Mouse (Mus musculus): ENCODE measurements around the gene Rwdd2b.

Rwdd2b gene

DNA sequence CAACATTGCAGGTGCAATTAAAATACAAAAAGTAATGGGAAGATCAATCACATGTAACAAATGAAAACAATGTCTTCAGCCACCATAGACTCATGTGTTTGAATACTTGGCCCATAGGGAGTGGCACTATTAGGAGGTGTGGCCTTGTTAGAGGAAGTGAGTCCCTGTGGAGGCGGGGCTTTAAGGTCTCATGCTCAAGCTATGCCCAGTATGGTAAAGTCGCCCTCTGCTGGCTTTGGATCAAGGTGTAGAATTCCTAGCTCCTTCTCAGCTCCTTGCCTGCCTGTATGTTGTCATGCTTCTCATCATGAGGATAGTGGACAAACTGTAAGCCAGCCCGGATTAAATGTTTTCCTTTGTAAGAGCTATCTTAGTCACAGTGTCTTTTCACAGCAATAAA is 35.4 kb downstream of the Rwdd2b start:
- DNase-seq: peak; percentile 62 to 73

DNA sequence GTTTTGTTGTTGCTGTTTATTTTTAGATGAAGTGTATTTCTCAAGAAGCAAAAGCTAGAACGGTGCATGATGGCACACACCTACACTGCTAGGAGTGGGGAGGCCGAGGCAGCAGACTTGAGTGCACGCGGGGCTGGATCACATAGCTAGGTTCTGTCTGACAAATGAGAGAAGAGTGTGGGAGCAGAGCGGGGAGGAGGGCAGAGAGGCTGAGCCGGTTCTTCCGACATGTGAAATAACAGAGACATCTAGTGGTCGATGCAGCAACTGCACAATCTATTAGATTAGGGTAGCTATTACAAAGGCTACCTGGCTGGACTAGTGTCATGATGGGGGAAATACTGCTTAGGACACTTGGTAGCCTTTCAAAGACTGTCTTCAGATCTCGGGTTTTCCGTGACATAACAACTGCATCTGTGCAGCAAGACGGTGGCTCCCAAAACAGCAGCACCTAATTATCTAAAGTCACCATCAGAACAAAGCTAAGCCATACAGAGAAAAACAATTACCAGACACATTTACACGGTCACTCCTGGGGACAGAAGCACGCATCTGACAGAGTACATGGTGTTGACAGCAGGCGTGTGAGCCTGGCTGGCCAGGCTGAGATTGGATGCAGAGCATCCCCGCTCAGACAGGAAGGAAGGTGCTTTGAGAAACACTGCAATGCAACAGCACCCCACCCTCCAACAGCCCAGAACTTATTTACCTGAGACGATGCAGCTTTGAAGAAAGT is 46.4 kb downstream of the Rwdd2b start:
- DNase-seq: peak; percentile 53 to 54

DNA sequence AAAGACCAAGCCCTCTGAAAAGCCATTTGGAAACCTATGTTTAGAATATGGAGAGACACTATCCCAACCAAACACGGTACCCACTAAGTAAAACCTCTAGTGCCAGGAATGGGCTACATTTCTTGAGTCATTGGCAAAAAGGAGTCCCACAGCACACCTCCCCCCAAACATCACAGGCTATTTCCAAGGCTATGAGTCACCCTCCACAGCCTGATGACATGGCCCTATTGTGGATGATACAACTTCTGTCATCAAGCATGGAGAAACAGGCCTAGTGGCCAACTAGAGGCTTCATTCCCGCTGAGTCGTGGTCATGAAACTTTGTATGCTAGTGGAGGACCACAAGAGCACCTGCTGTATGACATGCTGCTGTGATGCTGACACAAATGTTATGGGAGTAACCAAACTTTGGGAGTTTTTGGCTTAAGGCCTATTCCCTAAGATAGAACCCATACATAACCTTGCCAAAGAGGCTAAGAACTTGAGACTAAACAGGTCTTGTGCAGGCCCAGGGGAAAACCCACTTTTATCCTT is 52.9 kb downstream of the Rwdd2b start:
- DNase-seq: no peak

- no peak for DNase-seq
Observed at GRCm38 (mm10) chr16:87384366-87384765, 56.0 kb downstream of the Rwdd2b start.
